Mouse (Mus musculus) midbrain, embryonic 13.5 days (tissue): Measurements from ENCODE around the gene Grip1. TPM values are rescaled to one million over a fixed set of nuclear protein-coding genes. Genes with fewer than 3 reads are reported as not detected.

Source experiments
- ATAC-seq: fragments of 200-750 bp; cut with Nextera tagmentation; 2 replicates; pipeline ENCODE4 v1.8.0; 2017; ENCODE audit warnings: mild to moderate bottlenecking, moderate TSS enrichment, moderate library complexity
- H3K27ac ChIP-seq: fragments of 300-500 bp; sonication (generic); 2 replicates; pipeline ENCODE4 v1.5.1; 2015; ENCODE audit warnings: inconsistent platforms, mild to moderate bottlenecking, moderate library complexity
- H3K27me3 ChIP-seq: fragments of 300-500 bp; sonication (generic); 2 replicates; pipeline ENCODE4 v1.6.1; 2015; ENCODE audit warnings: mild to moderate bottlenecking, inconsistent platforms
- H3K36me3 ChIP-seq: fragments of 300-500 bp; sonication (generic); 2 replicates; pipeline ENCODE4 v1.6.1; 2015; ENCODE audit warnings: mild to moderate bottlenecking, inconsistent platforms
- H3K4me1 ChIP-seq: fragments of 300-500 bp; sonication (generic); replicated peaks from 2 replicates; pipeline ENCODE4 v1.6.1; 2015; ENCODE audit warnings: inconsistent platforms
- H3K4me2 ChIP-seq: fragments of 300-500 bp; sonication (generic); replicated peaks from 2 replicates; pipeline ENCODE4 v1.6.1; 2015; ENCODE audit warnings: moderate library complexity, mild to moderate bottlenecking, inconsistent platforms
- H3K4me3 ChIP-seq: fragments of 300-500 bp; sonication (generic); replicated peaks from 2 replicates; pipeline ENCODE4 v1.5.1; 2015; ENCODE audit warnings: mild to moderate bottlenecking, inconsistent platforms
- H3K9ac ChIP-seq: fragments of 300-500 bp; sonication (generic); replicated peaks from 2 replicates; pipeline ENCODE4 v1.6.1; 2015; ENCODE audit warnings: mild to moderate bottlenecking, inconsistent platforms
- H3K9me3 ChIP-seq: fragments of 300-500 bp; sonication (generic); 2 replicates; pipeline ENCODE4 v1.6.1; 2016; ENCODE audit warnings: mild to moderate bottlenecking, inconsistent platforms
- WGBS: fragments of 180-500 bp; shearing (Covaris S2); methylation state at CpG from one replicate; pipeline ENCODE4 v1.1.7; 2015; 5-methylcytosine and 5-hydroxymethylcytosine counted together
- polyA plus RNA-seq: library from polyadenylated mRNA; unstranded; fragments of >200 nt; fragmentation: Nextera tagmentation; extraction: Ambion mirVana; gene quantifications from 2 replicates; pipeline ENCODE4 v1.2.1, GENCODE M21; 2015

Gene Grip1
- polyA plus RNA-seq, 1 experiment from 2014 or later = 14.4 TPM

DNA sequence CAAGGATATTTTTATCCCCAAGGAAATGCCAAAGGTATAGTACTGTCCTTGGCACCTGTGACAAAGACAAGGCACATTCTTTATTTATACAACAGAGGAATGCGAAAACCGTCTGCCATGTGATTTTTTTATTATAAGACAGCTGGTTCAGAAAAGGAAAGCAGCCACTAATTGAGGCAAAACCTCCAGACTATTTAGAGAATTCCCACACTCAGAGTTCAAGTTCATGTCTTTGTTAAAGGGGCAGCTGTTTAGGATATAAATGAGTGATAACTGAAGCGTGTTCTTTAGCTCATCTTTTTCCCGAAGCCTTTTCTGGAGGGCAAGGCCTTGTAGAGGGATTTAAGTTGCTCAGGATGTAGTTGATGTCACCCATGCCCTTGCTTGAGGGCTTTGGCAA, 126.4 kb downstream of the Grip1 start:
- Histone ChIP-seq H3K27me3 (no peaks in the 10 kb centered on the region), H3K4me1 (no peaks in the 10 kb centered on the region), H3K27ac (no peak overlapping the region), H3K4me3 (no peak overlapping the region), H3K4me2 (no peak overlapping the region), H3K9me3 (no peaks in the 10 kb centered on the region), H3K36me3 (no peaks in the 10 kb centered on the region), H3K9ac (no peak overlapping the region)
- no peak for ATAC-seq
- WGBS = 79% methylated on average over 4 of the region's 4 CpGs

DNA sequence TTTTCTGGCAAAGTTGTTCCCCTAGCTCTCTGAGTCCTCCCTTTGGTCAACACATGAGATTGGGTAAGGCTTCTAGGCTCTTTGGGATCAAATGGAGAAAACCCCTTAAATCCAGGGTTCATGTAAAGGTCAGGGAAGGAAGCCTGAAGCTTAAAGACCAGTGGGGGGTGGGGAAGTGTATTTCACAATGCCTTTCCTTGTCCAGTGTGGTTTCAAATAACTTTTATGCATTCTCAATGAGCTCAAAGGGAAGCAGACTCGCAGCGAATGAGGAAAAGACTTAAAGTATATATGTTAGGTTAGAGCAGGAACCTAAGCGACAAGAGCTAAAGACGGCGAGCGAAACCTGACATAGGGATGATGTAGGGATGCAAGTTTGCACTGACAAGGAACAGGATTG, 131.0 kb downstream of the Grip1 start:
- 86% methylated on average over 6 of the region's 6 CpGs for WGBS
- Histone ChIP-seq H3K36me3 (no peaks in the 10 kb centered on the region), H3K4me3 (no peak overlapping the region), H3K27me3 (no peaks in the 10 kb centered on the region), H3K4me2 (no peak overlapping the region), H3K9me3 (no peaks in the 10 kb centered on the region), H3K4me1 (no peaks in the 10 kb centered on the region), H3K27ac (no peak overlapping the region), H3K9ac (no peak overlapping the region)
- ATAC-seq = no peak

DNA sequence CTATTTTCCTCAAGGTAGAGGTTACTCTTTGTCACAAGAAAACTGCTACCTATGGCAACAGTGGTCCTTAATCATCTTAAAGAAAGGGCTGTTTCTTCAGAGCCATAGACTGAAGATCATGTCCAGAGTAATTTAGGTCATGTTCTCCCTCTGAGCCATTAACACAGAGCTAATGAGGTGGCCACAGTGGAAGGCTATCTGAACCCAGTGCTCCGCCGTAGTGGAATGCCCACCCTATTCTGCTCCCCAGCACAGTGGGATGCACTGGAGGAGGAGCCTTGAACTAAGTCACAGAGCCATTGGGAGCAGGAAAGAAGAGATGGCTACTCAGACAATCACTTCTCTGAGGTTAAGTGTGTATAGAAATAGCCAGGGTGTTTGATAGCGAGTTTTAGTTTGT, 133.3 kb downstream of the Grip1 start:
- Histone ChIP-seq H3K4me1 (no peaks in the 10 kb centered on the region), H3K4me3 (no peak overlapping the region), H3K9ac (no peak overlapping the region), H3K27me3 (no peaks in the 10 kb centered on the region), H3K27ac (no peak overlapping the region), H3K4me2 (no peak overlapping the region), H3K36me3 (no peaks in the 10 kb centered on the region), H3K9me3 (peaks cover 3% of the 10 kb centered on the region; the same call in 1 of the 2 replicates)
- ATAC-seq = no peak
- 81% methylated on average over 3 of the region's 3 CpGs for WGBS

DNA sequence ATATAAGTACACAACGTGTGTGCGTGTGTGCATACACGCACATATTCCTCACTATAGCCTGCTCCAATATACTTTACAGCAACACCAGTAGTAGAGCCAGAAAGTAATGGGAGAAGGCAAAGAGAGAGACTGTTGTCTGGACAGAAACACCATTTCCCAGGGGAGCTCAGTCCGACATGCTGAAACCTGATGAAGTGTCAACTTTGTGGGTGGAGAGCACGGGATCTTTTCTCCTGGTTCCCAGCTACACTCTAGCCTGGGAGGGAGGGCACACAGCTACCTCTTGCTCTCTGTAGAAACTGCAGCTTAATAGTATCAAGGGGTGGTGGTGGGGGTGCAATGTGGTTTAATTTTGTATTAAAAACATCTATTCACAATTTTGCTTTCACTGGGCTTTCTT, 143.2 kb downstream of the Grip1 start:
- Histone ChIP-seq H3K27me3 (no peaks in the 10 kb centered on the region), H3K4me2 (no peak overlapping the region), H3K27ac (no peak overlapping the region), H3K36me3 (no peaks in the 10 kb centered on the region), H3K9ac (no peak overlapping the region), H3K4me3 (no peak overlapping the region), H3K9me3 (peaks cover 1% of the 10 kb centered on the region; the same call in 1 of the 2 replicates), H3K4me1 (no peaks in the 10 kb centered on the region)
- ATAC-seq = no peak
- 84% methylated on average over 5 of the region's 5 CpGs for WGBS

DNA sequence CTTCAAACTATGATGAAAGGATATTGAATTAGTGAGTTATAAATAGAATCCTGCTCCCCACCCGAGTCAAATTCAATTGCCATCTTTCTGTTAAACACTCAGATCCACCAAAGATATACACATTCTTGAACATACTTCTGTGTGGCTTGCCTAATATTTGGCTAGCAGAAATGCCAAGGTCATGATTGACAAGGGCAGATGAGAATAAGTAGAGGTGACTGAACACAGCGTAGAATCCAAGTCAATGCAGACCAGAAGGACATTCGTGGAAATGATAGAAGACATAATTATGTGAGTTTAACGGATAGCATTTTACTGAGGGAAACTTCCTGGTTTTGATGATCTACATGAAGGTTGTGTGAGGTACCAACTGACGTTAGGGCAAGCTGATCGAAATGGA, 153.9 kb downstream of the Grip1 start:
- WGBS = 93% methylated on average over 6 of the region's 6 CpGs
- Histone ChIP-seq H3K4me1 (no peaks in the 10 kb centered on the region), H3K4me3 (no peak overlapping the region), H3K9ac (no peak overlapping the region), H3K9me3 (no peaks in the 10 kb centered on the region), H3K27me3 (no peaks in the 10 kb centered on the region), H3K4me2 (no peak overlapping the region), H3K27ac (no peak overlapping the region), H3K36me3 (no peaks in the 10 kb centered on the region)
- ATAC-seq = no peak

DNA sequence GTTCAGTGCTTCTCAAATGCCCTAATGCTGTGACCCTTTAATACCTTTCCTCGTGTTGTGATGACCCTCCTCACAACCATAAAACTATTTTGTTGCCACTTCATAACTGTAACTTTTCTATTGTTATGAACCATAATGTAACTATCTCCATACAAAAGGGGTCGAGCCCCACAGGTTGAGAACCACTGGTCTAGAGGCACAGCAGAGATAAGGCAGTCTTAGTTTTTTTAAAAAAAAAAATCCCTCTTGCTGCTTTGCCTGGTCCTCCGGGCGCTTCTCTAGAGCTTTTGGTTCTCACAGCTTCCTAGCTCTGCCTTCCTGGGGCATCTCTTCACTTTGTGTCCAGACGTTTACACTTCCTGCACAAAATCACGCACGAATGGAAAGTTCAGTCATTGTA, 155.4 kb downstream of the Grip1 start:
- H3K4me3 ChIP-seq = no peak overlapping the region
- no peaks in the 10 kb centered on the region for H3K9me3 ChIP-seq
- no peak overlapping the region for H3K27ac ChIP-seq
- no peak for ATAC-seq
- no peak overlapping the region for H3K9ac ChIP-seq
- no peaks in the 10 kb centered on the region for H3K27me3 ChIP-seq
- WGBS = 91% methylated on average over 7 of the region's 7 CpGs
- H3K36me3 ChIP-seq = no peaks in the 10 kb centered on the region
- H3K4me1 ChIP-seq = no peaks in the 10 kb centered on the region
- no peak overlapping the region for H3K4me2 ChIP-seq

DNA sequence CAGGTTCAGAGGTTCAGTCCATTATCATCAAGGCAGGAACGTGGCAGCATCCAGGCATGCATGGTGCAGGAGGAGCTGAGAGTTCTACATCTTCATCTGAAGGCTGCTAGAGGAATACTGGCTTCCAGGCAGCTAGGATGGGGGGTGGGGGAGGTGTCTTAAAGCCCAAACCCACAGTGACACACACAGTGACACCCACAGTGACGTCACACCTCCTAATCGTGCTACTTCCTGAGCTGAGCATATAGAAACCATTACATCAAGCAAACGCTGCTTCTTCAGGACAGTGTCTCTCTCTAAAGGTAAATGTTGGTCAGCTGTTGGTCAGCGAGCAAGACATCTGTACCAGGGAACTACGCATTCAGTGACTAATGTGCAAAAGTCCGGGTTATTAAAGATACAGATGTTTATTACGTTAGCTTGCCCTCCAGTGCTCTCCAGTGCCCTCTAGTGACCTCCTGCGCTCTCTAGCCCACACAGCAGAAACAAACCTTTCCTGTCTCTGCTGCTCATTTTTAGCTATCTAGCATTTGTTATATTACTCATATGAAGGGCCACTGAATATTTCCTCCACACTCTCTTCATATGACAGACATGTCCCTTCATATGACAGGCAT, 156.8 kb downstream of the Grip1 start:
- Histone ChIP-seq H3K36me3 (no peaks in the 10 kb centered on the region), H3K27ac (no peak overlapping the region), H3K9ac (no peak overlapping the region), H3K4me2 (no peak overlapping the region), H3K4me1 (peaks cover 9% of the 10 kb centered on the region), H3K4me3 (no peak overlapping the region), H3K27me3 (no peaks in the 10 kb centered on the region), H3K9me3 (no peaks in the 10 kb centered on the region)
- ATAC-seq = no peak
- WGBS = 75% methylated on average over 9 of the region's 9 CpGs

DNA sequence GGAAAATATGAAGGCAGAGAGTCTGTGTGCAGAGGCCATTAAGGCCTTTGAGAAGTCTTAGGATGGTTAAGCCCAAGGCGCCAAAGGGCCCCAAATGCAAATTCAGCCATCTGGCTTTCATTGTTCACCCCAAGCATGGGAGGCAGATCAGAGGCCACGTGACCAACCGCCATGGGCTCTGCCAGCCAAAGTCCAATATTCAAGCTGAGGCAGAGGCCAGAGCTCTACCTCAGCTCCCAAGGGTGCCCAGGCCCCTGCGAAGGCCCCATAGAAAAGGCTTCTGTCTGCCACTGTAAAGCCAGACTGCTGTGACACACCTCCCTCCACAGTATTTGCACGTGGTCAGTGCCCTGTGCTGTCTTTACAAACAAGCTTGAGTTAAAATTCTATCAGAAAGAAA, 158.4 kb downstream of the Grip1 start:
- no peaks in the 10 kb centered on the region for H3K9me3 ChIP-seq
- no peak overlapping the region for H3K9ac ChIP-seq
- no peak overlapping the region for H3K4me2 ChIP-seq
- 94% methylated on average over 5 of the region's 5 CpGs for WGBS
- H3K4me1 ChIP-seq = peaks cover 14% of the 10 kb centered on the region
- H3K36me3 ChIP-seq = no peaks in the 10 kb centered on the region
- no peak for ATAC-seq
- H3K4me3 ChIP-seq = no peak overlapping the region
- H3K27me3 ChIP-seq = no peaks in the 10 kb centered on the region
- no peak overlapping the region for H3K27ac ChIP-seq

DNA sequence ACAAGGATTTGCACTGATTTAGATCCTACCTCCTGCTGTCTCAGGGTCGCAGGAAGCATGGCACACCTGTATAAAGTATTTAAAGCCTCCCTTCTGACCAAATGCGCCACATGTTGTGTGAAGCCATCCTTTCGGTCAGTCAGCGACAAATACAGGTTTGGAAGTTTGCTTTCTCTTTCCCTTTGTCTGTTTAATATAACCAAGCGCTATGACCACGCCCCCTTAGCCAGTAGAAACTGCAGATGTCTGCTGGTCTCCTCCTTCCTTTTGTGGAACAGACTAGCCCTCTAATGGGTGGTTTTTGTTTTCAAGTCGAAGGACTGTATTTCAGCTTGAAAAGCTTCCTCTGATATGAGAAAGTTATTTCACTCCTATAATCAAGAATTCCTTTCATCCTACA, 161.1 kb downstream of the Grip1 start:
- Histone ChIP-seq H3K9me3 (no peaks in the 10 kb centered on the region), H3K36me3 (no peaks in the 10 kb centered on the region), H3K4me3 (no peak overlapping the region), H3K27me3 (no peaks in the 10 kb centered on the region), H3K27ac (no peak overlapping the region), H3K4me1 (peaks cover 14% of the 10 kb centered on the region), H3K9ac (no peak overlapping the region), H3K4me2 (no peak overlapping the region)
- 37% methylated on average over 7 of the region's 7 CpGs for WGBS
- ATAC-seq = no peak

DNA sequence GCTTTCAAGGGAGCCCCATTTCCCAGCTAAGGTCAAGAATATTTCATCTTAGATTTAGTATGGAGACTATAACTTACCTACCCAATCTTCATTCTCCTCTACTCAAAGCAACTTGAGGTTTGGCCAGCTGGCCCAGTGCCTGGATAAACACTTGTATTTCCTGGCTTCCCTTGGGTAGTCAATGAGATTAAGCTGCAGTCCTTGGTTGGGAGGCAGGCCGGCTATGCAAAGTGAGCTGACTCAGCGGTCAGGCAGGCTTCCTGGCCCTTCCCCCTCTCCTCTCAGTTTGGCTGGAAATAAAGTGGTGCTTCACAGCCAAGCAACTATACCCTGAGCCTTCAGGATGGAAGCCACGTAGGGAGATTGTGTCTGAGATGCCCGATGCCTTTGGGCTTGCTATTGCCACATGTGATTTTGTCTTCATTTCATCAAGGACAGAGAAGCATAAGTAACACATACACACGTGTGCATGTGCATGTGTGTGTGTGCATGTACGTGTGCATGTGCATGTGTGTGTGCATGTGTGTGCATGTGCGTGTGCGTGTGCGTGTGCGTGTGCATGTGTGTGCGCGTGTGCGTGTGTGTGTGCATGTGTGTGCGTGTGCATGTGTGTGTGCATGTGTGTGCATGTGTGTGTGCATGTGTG, 161.7 kb downstream of the Grip1 start:
- 0 out of 2 replicates have a peak overlapping the region, but pooled peaks have one; percentile 1 for H3K27ac ChIP-seq

DNA sequence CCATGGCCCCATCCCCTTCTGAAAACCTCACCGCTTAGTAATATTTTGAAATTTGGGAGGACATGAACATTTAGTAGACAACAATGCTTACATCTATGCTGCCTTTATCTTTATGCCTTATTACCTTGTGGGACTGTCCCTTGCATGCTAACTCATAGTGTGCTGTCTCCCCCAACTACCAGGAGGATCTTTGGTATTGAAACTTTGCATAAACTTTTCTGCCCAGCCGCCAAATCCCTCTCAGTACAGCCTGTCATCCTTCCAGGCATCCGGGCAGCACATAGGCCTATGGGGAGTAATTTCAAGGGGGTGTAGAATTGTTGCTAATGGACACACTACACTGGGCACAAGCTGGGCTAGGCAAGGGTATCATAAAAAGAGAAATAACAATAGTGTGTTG, 162.4 kb downstream of the Grip1 start:
- H3K4me3 ChIP-seq = no peak overlapping the region
- H3K27me3 ChIP-seq = no peaks in the 10 kb centered on the region
- H3K4me2 ChIP-seq = no peak overlapping the region
- H3K9me3 ChIP-seq = no peaks in the 10 kb centered on the region
- H3K9ac ChIP-seq = no peak overlapping the region
- H3K4me1 ChIP-seq = peaks cover 14% of the 10 kb centered on the region
- no peaks in the 10 kb centered on the region for H3K36me3 ChIP-seq
- ATAC-seq = 0 out of 2 replicates have a peak, but pooled peaks have one; percentile 13
- no peak overlapping the region for H3K27ac ChIP-seq
- WGBS = 74% methylated on average over 3 of the region's 3 CpGs

More for the DNA sequence above, 161.7 kb downstream of the Grip1 start:
- Histone ChIP-seq H3K9me3 (no peaks in the 10 kb centered on the region), H3K27me3 (no peaks in the 10 kb centered on the region), H3K4me2 (no peak overlapping the region), H3K4me3 (no peak overlapping the region), H3K9ac (no peak overlapping the region), H3K36me3 (no peaks in the 10 kb centered on the region), H3K4me1 (peaks cover 14% of the 10 kb centered on the region)
- 68% methylated on average over 14 of the region's 14 CpGs for WGBS
- peak; percentile 82 for ATAC-seq

DNA sequence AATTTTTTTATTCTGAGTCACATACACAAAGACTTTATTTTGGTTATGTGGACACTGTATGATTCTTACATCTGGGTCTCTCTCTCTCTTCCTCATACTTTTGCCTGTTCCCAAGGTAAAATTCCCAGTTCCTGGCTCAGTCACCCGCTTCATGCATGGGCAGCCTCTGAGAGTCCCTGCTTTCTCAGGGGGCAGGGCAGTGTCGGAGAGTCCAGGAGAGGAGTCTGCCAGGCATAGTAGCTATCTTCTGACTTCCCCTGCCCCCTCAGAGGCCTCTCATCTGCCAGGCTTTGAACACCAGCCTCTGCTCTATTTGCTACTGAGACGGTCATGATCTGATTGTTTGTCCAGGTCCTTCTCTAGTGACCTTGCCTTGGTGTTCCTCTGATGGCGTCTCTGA, 175.0 kb downstream of the Grip1 start:
- no peak overlapping the region for H3K9ac ChIP-seq
- 0 out of 2 replicates have a peak, but pooled peaks cover 3% of the 10 kb centered on the region for H3K4me1 ChIP-seq
- ATAC-seq = no peak
- H3K4me2 ChIP-seq = no peak overlapping the region
- 71% methylated on average over 4 of the region's 4 CpGs for WGBS
- no peak overlapping the region for H3K27ac ChIP-seq
- no peaks in the 10 kb centered on the region for H3K9me3 ChIP-seq
- H3K36me3 ChIP-seq = no peaks in the 10 kb centered on the region
- no peaks in the 10 kb centered on the region for H3K27me3 ChIP-seq
- H3K4me3 ChIP-seq = no peak overlapping the region

DNA sequence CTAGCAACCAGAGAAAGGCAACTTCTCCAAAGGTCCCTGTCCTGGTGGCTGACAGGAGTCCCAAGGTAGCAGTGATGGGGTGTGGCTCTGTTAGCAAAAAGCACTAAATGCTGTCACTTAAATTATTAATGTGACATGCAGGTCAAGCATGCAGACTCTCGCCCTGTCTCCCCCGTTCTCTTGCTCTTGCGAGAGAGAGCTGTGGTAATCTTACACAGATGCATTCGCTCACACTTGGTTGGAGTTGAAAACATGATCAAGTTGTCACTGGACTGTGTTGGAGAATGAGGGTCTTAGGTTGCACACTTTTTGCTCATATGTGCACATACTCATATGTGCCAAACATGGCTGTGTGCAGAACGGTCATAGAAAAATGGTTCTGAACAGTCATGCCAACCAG, 176.8 kb downstream of the Grip1 start:
- Histone ChIP-seq H3K4me3 (no peak overlapping the region), H3K27ac (no peak overlapping the region), H3K36me3 (no peaks in the 10 kb centered on the region), H3K9ac (no peak overlapping the region), H3K4me1 (0 out of 2 replicates have a peak, but pooled peaks cover 3% of the 10 kb centered on the region), H3K9me3 (no peaks in the 10 kb centered on the region), H3K27me3 (no peaks in the 10 kb centered on the region), H3K4me2 (no peak overlapping the region)
- WGBS = 81% methylated on average over 5 of the region's 5 CpGs
- no peak for ATAC-seq
